Mouse (Mus musculus) CH12.LX (cell line): ENCODE data around the gene Pcgf1. TPM values are rescaled to one million over a fixed set of nuclear protein-coding genes. Genes with fewer than 3 reads are reported as not detected.

Experiments used
- DNase-seq: peaks from one replicate; pipeline ENCODE4 v3.0.0-alpha.2; 2013; ENCODE audit errors: extremely low read depth
- H3K27ac ChIP-seq: 2 replicates; pipeline ENCODE4 v1.5.1; 2012; ENCODE audit warnings: low read depth, mild to moderate bottlenecking, control low read depth, moderate library complexity; ENCODE audit not compliant: insufficient read depth
- H3K27me3 ChIP-seq: replicated peaks from 2 replicates; pipeline ENCODE3; 2012; ENCODE audit warnings: inconsistent platforms
- H3K36me3 ChIP-seq, 2 experiments: replicated peaks in 1 of 2; 2 replicates each; pipeline versions ENCODE3 to v1.6.1; 2012; ENCODE audit warnings: inconsistent platforms in 1 of 2, low read length in 1 of 2, mild to moderate bottlenecking in 1 of 2, mixed read lengths in 1 of 2, moderate library complexity in 1 of 2; ENCODE audit not compliant: control insufficient read depth in 1 of 2, insufficient read depth in 1 of 2
- H3K4me1 ChIP-seq, 2 experiments: 2 replicates each; pipeline ENCODE4 v1.6.1; 2012; ENCODE audit warnings: inconsistent platforms in 1 of 2, moderate library complexity in 1 of 2; ENCODE audit not compliant: insufficient read depth in 2 of 2, control insufficient read depth in 1 of 2
- H3K4me2 ChIP-seq: 2 replicates; pipeline ENCODE4 v1.6.1; 2012; ENCODE audit warnings: low read depth, mild to moderate bottlenecking, control low read depth; ENCODE audit not compliant: poor library complexity, insufficient read depth, severe bottlenecking
- H3K4me3 ChIP-seq, 3 experiments: fragments of 150-350 bp in 1 of 3; sonication (generic) in 1 of 3; replicated peaks in 1 of 3; 2 replicates each; pipeline versions ENCODE3 to v1.5.1; 2011 to 2012; ENCODE audit warnings: low read depth in 2 of 3, low read length in 2 of 3, mild to moderate bottlenecking in 2 of 3, moderate library complexity in 2 of 3, control low read depth in 1 of 3, improper control_type of control experiment in 1 of 3, inconsistent platforms in 1 of 3, mixed read lengths in 1 of 3; ENCODE audit not compliant: poor library complexity in 1 of 3
- H3K79me2 ChIP-seq: replicated peaks from 2 replicates; pipeline ENCODE4 v1.6.1; 2012; ENCODE audit warnings: mild to moderate bottlenecking, moderate library complexity; ENCODE audit not compliant: control insufficient read depth, poor library complexity, insufficient read depth, severe bottlenecking; ENCODE audit errors: extremely low read depth
- H3K9ac ChIP-seq: 2 replicates; pipeline ENCODE4 v1.6.1; 2012; ENCODE audit warnings: low read depth, mild to moderate bottlenecking, control low read depth, moderate library complexity; ENCODE audit not compliant: insufficient read depth
- H3K9me3 ChIP-seq: replicated peaks from 2 replicates; pipeline ENCODE3; 2012; ENCODE audit warnings: low read length, inconsistent platforms, mixed read lengths
- CHD2 ChIP-seq: IDR thresholded peaks from 2 replicates; pipeline ENCODE4 v1.6.1; 2011; ENCODE audit warnings: low read length, improper control_type of control experiment
- ELF1 ChIP-seq: IDR thresholded peaks from 2 replicates; pipeline ENCODE4 v1.6.1; 2014; ENCODE audit warnings: low read depth, mild to moderate bottlenecking, inconsistent platforms, low read length, improper control_type of control experiment
- JUN ChIP-seq: IDR thresholded peaks from 2 replicates; pipeline ENCODE4 v1.6.1; 2011; ENCODE audit warnings: low read depth, mild to moderate bottlenecking, low read length, improper control_type of control experiment, moderate library complexity; ENCODE audit not compliant: insufficient read depth
- JUND ChIP-seq: conservative IDR thresholded peaks from 2 replicates; pipeline ENCODE4 v1.6.1; 2011; ENCODE audit warnings: low read depth, low read length, improper control_type of control experiment
- KAT2A ChIP-seq: IDR thresholded peaks from 2 replicates; pipeline ENCODE4 v1.6.1; 2012; ENCODE audit warnings: low read length, improper control_type of control experiment, inconsistent platforms; ENCODE audit not compliant: insufficient replicate concordance
- MEF2A ChIP-seq: IDR thresholded peaks from 2 replicates; pipeline ENCODE4 v1.6.1; 2014; ENCODE audit warnings: low read depth, mild to moderate bottlenecking, inconsistent platforms, low read length, improper control_type of control experiment, borderline replicate concordance
- MXI1 ChIP-seq: IDR thresholded peaks from 2 replicates; pipeline ENCODE4 v1.6.1; 2011; ENCODE audit warnings: mild to moderate bottlenecking, low read depth, low read length, improper control_type of control experiment
- RAD21 ChIP-seq: IDR thresholded peaks from 2 replicates; pipeline ENCODE4 v1.6.1; 2011; ENCODE audit warnings: low read depth, mild to moderate bottlenecking, low read length, improper control_type of control experiment, moderate library complexity
- RCOR1 ChIP-seq: conservative IDR thresholded peaks from 2 replicates; pipeline ENCODE4 v1.6.1; 2012; ENCODE audit warnings: low read depth, mild to moderate bottlenecking, inconsistent platforms, low read length, improper control_type of control experiment
- SIN3A ChIP-seq: IDR thresholded peaks from 2 replicates; pipeline ENCODE4 v1.6.1; 2012; ENCODE audit warnings: low read length, improper control_type of control experiment, inconsistent platforms
- SMC3 ChIP-seq: IDR thresholded peaks from 2 replicates; pipeline ENCODE4 v1.6.1; 2011; ENCODE audit warnings: low read depth, low read length, improper control_type of control experiment
- TBP ChIP-seq: conservative IDR thresholded peaks from 2 replicates; pipeline ENCODE4 v1.6.1; 2011; ENCODE audit warnings: low read depth, low read length, improper control_type of control experiment
- TCF12 ChIP-seq: IDR thresholded peaks from 2 replicates; pipeline ENCODE4 v1.6.1; 2014; ENCODE audit warnings: low read depth, mild to moderate bottlenecking, inconsistent platforms, low read length, improper control_type of control experiment
- UBTF ChIP-seq: IDR thresholded peaks from 2 replicates; pipeline ENCODE4 v1.6.1; 2012; ENCODE audit warnings: low read depth, mild to moderate bottlenecking, inconsistent platforms, low read length, improper control_type of control experiment, moderate library complexity
- ZC3H11A ChIP-seq: IDR thresholded peaks from 2 replicates; pipeline ENCODE4 v1.6.1; 2012; ENCODE audit warnings: low read depth, mild to moderate bottlenecking, inconsistent platforms, low read length, improper control_type of control experiment
- ZMIZ1 ChIP-seq: IDR thresholded peaks from 2 replicates; pipeline ENCODE4 v1.6.1; 2012; ENCODE audit warnings: low read depth, mild to moderate bottlenecking, inconsistent platforms, low read length, improper control_type of control experiment
- dilution Hi-C: fragments of 300-500 bp; cut with MboI; formaldehyde crosslinking; loops from 2 replicates; pipeline ENCODE4 v1.14.3; 2020; ENCODE audit warnings: low sequenced_read_pairs; ENCODE audit not compliant: extremely low pct_unique_long_range_greater_than_20kb, extremely low pct_ligation_motif_present
- in situ Hi-C: fragments of 300-500 bp; cut with MboI; formaldehyde crosslinking; loops from 3 replicates; pipeline ENCODE4 v1.14.3; 2019; ENCODE audit warnings: low sequenced_read_pairs, low pct_ligation_motif_present, low pct_unique_long_range_greater_than_20kb, mixed read lengths
- polyA plus RNA-seq: library from polyadenylated mRNA; unstranded; fragments of >175 nt; gene quantifications from 2 replicates; pipeline ENCODE4 v1.2.1, GENCODE M21; 2012; ENCODE audit warnings: low read depth; ENCODE audit not compliant: insufficient read length
- total RNA-seq, 2 experiments: library from RNA; depleted of rRNA; stranded (reverse); fragments of 300-350 nt in 1 of 2; fragments of >200 nt in 1 of 2; gene quantifications; 2 replicates each; pipeline ENCODE4 v1.2.3; 2012 to 2014

Gene Pcgf1
- total and polyA plus RNA-seq, 3 experiments = 12.4 to 16.6 (median 12.5) TPM

DNA sequence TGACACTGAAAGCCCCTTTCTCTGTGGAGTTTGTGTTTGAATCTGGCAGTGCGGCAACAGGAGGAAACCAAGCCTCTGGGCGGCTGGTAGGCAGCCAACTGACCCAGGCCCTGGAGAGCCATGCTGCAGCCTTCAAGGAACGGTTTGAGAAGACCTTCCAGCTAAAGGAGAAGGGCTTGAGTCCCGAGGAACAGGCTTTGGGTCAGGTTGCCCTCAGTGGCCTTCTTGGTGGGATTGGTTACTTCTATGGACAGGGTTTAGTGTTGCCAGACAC is 39.4 kb downstream of the Pcgf1 start:
- no peak overlapping the region for H3K4me3 ChIP-seq

DNA sequence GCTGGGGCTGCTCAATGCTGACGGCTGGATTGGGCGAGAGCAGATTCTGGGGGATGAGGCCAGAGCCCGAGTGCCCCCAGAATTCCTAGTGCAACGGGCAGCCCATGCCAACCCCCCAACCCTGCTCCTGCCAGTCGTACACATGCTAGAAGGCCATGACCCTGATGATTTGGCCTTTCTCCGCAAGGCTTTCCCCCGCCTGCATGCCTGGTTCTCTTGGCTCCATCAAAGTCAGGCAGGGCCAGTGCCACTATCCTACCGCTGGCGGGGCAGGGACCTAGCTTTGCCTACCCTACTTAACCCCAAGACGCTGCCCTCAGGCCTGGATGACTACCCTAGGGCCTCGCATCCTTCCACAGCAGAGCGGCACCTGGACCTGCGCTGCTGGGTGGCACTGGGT is 39.9 kb downstream of the Pcgf1 start:
- H3K27ac ChIP-seq = no peak overlapping the region
- dilution Hi-C loops = no loop called here
- no peak overlapping the region for H3K4me3 ChIP-seq
- peaks cover 15 to 30% of the 10 kb centered on the region in 2 experiments for H3K36me3 ChIP-seq
- TF ChIP-seq RCOR1 (no peak), KAT2A (no peak), UBTF (no peak), SIN3A (no peak), CHD2 (no peak), SMC3 (no peak), ZC3H11A (no peak), JUND (no peak), JUN (no peak), RAD21 (no peak), TBP (no peak), MXI1 (no peak), ELF1 (no peak), TCF12 (no peak), MEF2A (no peak)
- no peaks in the 10 kb centered on the region for H3K27me3 ChIP-seq
- peaks cover 30 to 74% of the 10 kb centered on the region in 2 experiments for H3K4me1 ChIP-seq
- peaks cover 22% of the 10 kb centered on the region for H3K79me2 ChIP-seq
- no peak overlapping the region for H3K9ac ChIP-seq
- no peak overlapping the region for H3K4me2 ChIP-seq
- no peaks in the 10 kb centered on the region for H3K9me3 ChIP-seq
- DNase-seq = no peak
- in situ Hi-C loops = loop anchor here (5.0 kb wide), 1 partner anchor 40 kb away; the partner anchor contains the start of genes 1700003E16Rik and Wdr54

More for the DNA sequence above, 39.4 kb downstream of the Pcgf1 start:
- no peak for TF ChIP-seq ZMIZ1
- TF ChIP-seq TBP = no peak
- TF ChIP-seq ZC3H11A = no peak
- TF ChIP-seq, all 38 proteins: peak for 0
- dilution Hi-C loops = no loop called here
- Histone ChIP-seq H3K4me2 (no peak overlapping the region), H3K27me3 (no peaks in the 10 kb centered on the region), H3K79me2 (peaks cover 22% of the 10 kb centered on the region), H3K9ac (no peak overlapping the region; the same call in 1 of the 2 replicates), H3K36me3 (peaks cover 15 to 32% of the 10 kb centered on the region in 2 experiments), H3K9me3 (no peaks in the 10 kb centered on the region), H3K4me1 (peaks cover 30 to 69% of the 10 kb centered on the region in 2 experiments), H3K27ac (no peak overlapping the region)
- in situ Hi-C loops = loop anchor here (5.0 kb wide), 1 partner anchor 40 kb away; the partner anchor contains the start of genes 1700003E16Rik and Wdr54
- DNase-seq = no peak
